Mouse (Mus musculus) induced T-regulatory cell, adult 2 months (primary cell): ENCODE results near the gene Hcn1.

Experiments
- DNase-seq: peaks from one replicate; pipeline ENCODE4 v3.0.0-alpha.2; 2012; ENCODE audit warnings: low read depth

Hcn1 gene

GRCm38 (mm10) chr13:117602181-117602580 lies at the start of gene Hcn1:
Gene Hcn1 (plus strand): TSS chr13:117602320.
- peak; percentile 48 for DNase-seq

- no peak for DNase-seq
These were observed 34.9 kb upstream of the Hcn1 start for GRCm38 (mm10) chr13:117567251-117567650.

GRCm38 (mm10) chr13:117571747-117572146 lies 30.4 kb upstream of the Hcn1 start:
- no peak for DNase-seq

- no peak for DNase-seq
These were observed 7.5 kb upstream of the Hcn1 start for GRCm38 (mm10) chr13:117594494-117595182.

GRCm38 (mm10) chr13:117595183-117595532 lies 7.0 kb upstream of the Hcn1 start:
- no peak for DNase-seq

- DNase-seq, result no peak
These were observed 672 bp upstream of the Hcn1 start for GRCm38 (mm10) chr13:117601331-117601965.

- no peak for DNase-seq
These were observed 668 bp downstream of the Hcn1 start for GRCm38 (mm10) chr13:117602617-117603358.

GRCm38 (mm10) chr13:117603421-117603820 lies 1.3 kb downstream of the Hcn1 start:
- DNase-seq, result no peak

- peak; percentile 24 for DNase-seq
These were observed 2.0 kb downstream of the Hcn1 start for GRCm38 (mm10) chr13:117604073-117604472.

GRCm38 (mm10) chr13:117604971-117605750 lies 3.0 kb downstream of the Hcn1 start:
- DNase-seq, result no peak

GRCm38 (mm10) chr13:117611881-117612280 lies 9.8 kb downstream of the Hcn1 start:
- DNase-seq, result no peak

GRCm38 (mm10) chr13:117619544-117619943 lies 17.4 kb downstream of the Hcn1 start:
- DNase-seq, result no peak

- no peak for DNase-seq
These were observed 55.4 kb downstream of the Hcn1 start for GRCm38 (mm10) chr13:117657501-117657900.

- DNase-seq, result no peak
These were observed 56.5 kb downstream of the Hcn1 start for GRCm38 (mm10) chr13:117658414-117659175.

GRCm38 (mm10) chr13:117659511-117659910 lies 57.4 kb downstream of the Hcn1 start:
- DNase-seq, result no peak

- DNase-seq, result no peak
These were observed 60.5 kb downstream of the Hcn1 start for GRCm38 (mm10) chr13:117662661-117663060.

- DNase-seq, result no peak
These were observed 67.2 kb downstream of the Hcn1 start for GRCm38 (mm10) chr13:117669303-117669702.

- DNase-seq, result no peak
These were observed 69.7 kb downstream of the Hcn1 start for GRCm38 (mm10) chr13:117671851-117672250.

GRCm38 (mm10) chr13:117676418-117676817 lies 74.3 kb downstream of the Hcn1 start:
- no peak for DNase-seq

- no peak for DNase-seq
These were observed 85.5 kb downstream of the Hcn1 start for GRCm38 (mm10) chr13:117687670-117688069.

GRCm38 (mm10) chr13:117694729-117695332 lies 92.7 kb downstream of the Hcn1 start:
- DNase-seq, result no peak
